Mouse (Mus musculus): ENCODE measurements at regions not wholly inside any gene's neighbourhood (a gene's known extent, or its start where the extent isn't known, plus 50 kb on each side); places are given as distances from the start of the nearest gene placed in this dataset.

- WGBS, result 91% methylated on average over 1 of the region's 1 CpGs
- Histone ChIP-seq H3K4me2 (replicated peaks; ENCODE audit: low read depth, low read length) (no peak overlapping the region), H3K4me3 (ENCODE audit: low read depth, low read length) (no peak overlapping the region), H3K9me3 (ENCODE audit: control insufficient read depth, low read depth, low read length) (no peaks in the 10 kb centered on the region), H3K27me3 (ENCODE audit: control insufficient read depth, insufficient read depth, low read length) (no peaks in the 10 kb centered on the region), H3K36me3 (ENCODE audit: control insufficient read depth, insufficient read depth, low read length) (no peaks in the 10 kb centered on the region), H3K9ac (replicated peaks; ENCODE audit: low read depth, low read length) (no peak overlapping the region), H3K4me1 (ENCODE audit: control insufficient read depth, insufficient read depth, low read length) (no peaks in the 10 kb centered on the region), H3K27ac (ENCODE audit: low read length) (no peak overlapping the region)
- no peak for ATAC-seq (ENCODE audit: insufficient number of reproducible peaks, insufficient read depth, low FRiP score, low read depth)
These were observed 229.2 kb downstream of the Pdcd6ip start for GRCm38 (mm10) chr9:113478761-113479265.

- ATAC-seq (ENCODE audit: insufficient number of reproducible peaks, insufficient read depth, low FRiP score, low read depth), result no peak
- Histone ChIP-seq H3K9ac (replicated peaks; ENCODE audit: low read depth, low read length) (no peak overlapping the region), H3K4me2 (replicated peaks; ENCODE audit: low read depth, low read length) (no peak overlapping the region), H3K4me1 (ENCODE audit: control insufficient read depth, insufficient read depth, low read length) (no peaks in the 10 kb centered on the region), H3K36me3 (ENCODE audit: control insufficient read depth, insufficient read depth, low read length) (no peaks in the 10 kb centered on the region), H3K9me3 (ENCODE audit: control insufficient read depth, low read depth, low read length) (no peaks in the 10 kb centered on the region), H3K27ac (ENCODE audit: low read length) (no peak overlapping the region), H3K27me3 (ENCODE audit: control insufficient read depth, insufficient read depth, low read length) (no peaks in the 10 kb centered on the region), H3K4me3 (ENCODE audit: low read depth, low read length) (no peak overlapping the region)
- 88% methylated on average over 6 of the region's 6 CpGs for WGBS
These were observed 236.3 kb downstream of the Pdcd6ip start for GRCm38 (mm10) chr9:113471781-113472180.

GRCm38 (mm10) chr9:113462888-113463287, 245.2 kb downstream of the Pdcd6ip start:
- Histone ChIP-seq H3K4me2 (replicated peaks; ENCODE audit: low read depth, low read length) (no peak overlapping the region), H3K27me3 (ENCODE audit: control insufficient read depth, insufficient read depth, low read length) (no peaks in the 10 kb centered on the region), H3K4me1 (ENCODE audit: control insufficient read depth, insufficient read depth, low read length) (no peaks in the 10 kb centered on the region), H3K9ac (replicated peaks; ENCODE audit: low read depth, low read length) (no peak overlapping the region), H3K9me3 (ENCODE audit: control insufficient read depth, low read depth, low read length) (no peaks in the 10 kb centered on the region), H3K27ac (ENCODE audit: low read length) (no peak overlapping the region), H3K4me3 (ENCODE audit: low read depth, low read length) (no peak overlapping the region), H3K36me3 (ENCODE audit: control insufficient read depth, insufficient read depth, low read length) (no peaks in the 10 kb centered on the region)
- ATAC-seq (ENCODE audit: insufficient number of reproducible peaks, insufficient read depth, low FRiP score, low read depth), result no peak
- WGBS, result 50% methylated on average over 2 of the region's 2 CpGs

DNA sequence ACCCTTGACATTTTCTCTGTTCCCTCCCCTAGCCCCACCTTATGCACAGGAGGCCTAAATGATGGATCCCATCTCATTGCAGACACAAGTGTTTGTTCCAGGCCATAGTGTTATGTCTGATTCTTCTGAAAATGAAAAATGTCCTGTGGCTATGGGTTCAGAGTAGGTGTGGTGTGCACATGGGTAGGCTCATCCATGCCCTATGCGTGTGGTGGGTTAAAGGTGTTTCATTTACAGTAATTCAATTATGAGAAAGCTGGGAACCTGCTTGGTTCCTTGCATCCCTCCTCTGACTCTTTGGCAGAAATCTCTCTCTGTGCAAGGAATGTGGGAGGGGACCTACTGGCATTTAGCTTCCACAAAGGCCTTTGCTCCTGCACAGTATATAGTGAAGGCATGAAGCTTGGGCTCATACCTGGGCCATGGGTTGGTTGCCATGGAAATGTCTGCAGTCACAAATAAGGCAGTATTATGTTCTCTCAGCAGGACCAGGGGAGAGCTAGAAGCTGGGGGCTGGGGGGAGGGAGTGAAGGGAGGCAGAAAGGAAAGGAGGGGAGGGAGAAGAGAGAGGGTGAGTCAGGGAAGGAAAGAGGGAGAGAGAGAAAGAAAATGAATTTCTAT, 245.7 kb downstream of the Pdcd6ip start:
- no peaks in the 10 kb centered on the region for H3K36me3 ChIP-seq (ENCODE audit: control insufficient read depth, insufficient read depth, low read length)
- no peak overlapping the region for H3K27ac ChIP-seq (ENCODE audit: low read length)
- no peak for ATAC-seq (ENCODE audit: insufficient number of reproducible peaks, insufficient read depth, low FRiP score, low read depth)
- H3K27me3 ChIP-seq (ENCODE audit: control insufficient read depth, insufficient read depth, low read length), result no peaks in the 10 kb centered on the region
- H3K4me2 ChIP-seq (replicated peaks; ENCODE audit: low read depth, low read length), result no peak overlapping the region
- no peaks in the 10 kb centered on the region for H3K9me3 ChIP-seq (ENCODE audit: control insufficient read depth, low read depth, low read length)
- H3K4me3 ChIP-seq (ENCODE audit: low read depth, low read length), result no peak overlapping the region
- no peaks in the 10 kb centered on the region for H3K4me1 ChIP-seq (ENCODE audit: control insufficient read depth, insufficient read depth, low read length)
- 88% methylated on average over 1 of the region's 1 CpGs for WGBS
- H3K9ac ChIP-seq (replicated peaks; ENCODE audit: low read depth, low read length), result no peak overlapping the region

DNA sequence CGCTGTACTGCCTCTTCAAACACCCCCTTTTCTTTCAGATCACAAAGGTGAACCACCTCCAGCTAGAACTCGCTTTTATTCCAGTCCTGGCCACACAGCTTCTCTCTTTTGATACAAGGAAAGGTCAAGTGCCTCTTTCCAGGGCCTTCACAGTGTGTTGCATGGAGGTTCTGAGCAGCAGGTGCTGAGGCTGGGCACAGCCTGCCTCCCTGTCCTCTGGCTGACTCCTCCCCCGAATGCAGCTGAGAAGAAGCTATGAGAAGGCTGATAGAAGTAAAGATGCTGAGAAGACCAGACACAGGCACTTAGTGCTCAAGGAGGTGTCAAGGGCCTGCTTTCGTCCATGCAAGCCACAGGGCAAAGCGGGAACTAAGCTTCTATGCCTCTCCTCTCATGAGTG, 248.2 kb downstream of the Pdcd6ip start:
- no peak overlapping the region for H3K4me3 ChIP-seq (ENCODE audit: low read depth, low read length)
- no peaks in the 10 kb centered on the region for H3K4me1 ChIP-seq (ENCODE audit: control insufficient read depth, insufficient read depth, low read length)
- ATAC-seq (ENCODE audit: insufficient number of reproducible peaks, insufficient read depth, low FRiP score, low read depth), result no peak
- H3K27ac ChIP-seq (ENCODE audit: low read length), result no peak overlapping the region
- WGBS, result 78% methylated on average over 5 of the region's 5 CpGs
- no peaks in the 10 kb centered on the region for H3K36me3 ChIP-seq (ENCODE audit: control insufficient read depth, insufficient read depth, low read length)
- no peak overlapping the region for H3K4me2 ChIP-seq (replicated peaks; ENCODE audit: low read depth, low read length)
- H3K27me3 ChIP-seq (ENCODE audit: control insufficient read depth, insufficient read depth, low read length), result no peaks in the 10 kb centered on the region
- no peak overlapping the region for H3K9ac ChIP-seq (replicated peaks; ENCODE audit: low read depth, low read length)
- no peaks in the 10 kb centered on the region for H3K9me3 ChIP-seq (ENCODE audit: control insufficient read depth, low read depth, low read length)

GRCm38 (mm10) chr9:113459221-113459620, 248.8 kb downstream of the Pdcd6ip start:
- no peak for ATAC-seq (ENCODE audit: insufficient number of reproducible peaks, insufficient read depth, low FRiP score, low read depth)
- H3K4me2 ChIP-seq (replicated peaks; ENCODE audit: low read depth, low read length), result no peak overlapping the region
- H3K9ac ChIP-seq (replicated peaks; ENCODE audit: low read depth, low read length), result no peak overlapping the region
- H3K9me3 ChIP-seq (ENCODE audit: control insufficient read depth, low read depth, low read length), result no peaks in the 10 kb centered on the region
- no peaks in the 10 kb centered on the region for H3K4me1 ChIP-seq (ENCODE audit: control insufficient read depth, insufficient read depth, low read length)
- 61% methylated on average over 2 of the region's 2 CpGs for WGBS
- no peaks in the 10 kb centered on the region for H3K36me3 ChIP-seq (ENCODE audit: control insufficient read depth, insufficient read depth, low read length)
- no peak overlapping the region for H3K4me3 ChIP-seq (ENCODE audit: low read depth, low read length)
- no peak overlapping the region for H3K27ac ChIP-seq (ENCODE audit: low read length)
- no peaks in the 10 kb centered on the region for H3K27me3 ChIP-seq (ENCODE audit: control insufficient read depth, insufficient read depth, low read length)

DNA sequence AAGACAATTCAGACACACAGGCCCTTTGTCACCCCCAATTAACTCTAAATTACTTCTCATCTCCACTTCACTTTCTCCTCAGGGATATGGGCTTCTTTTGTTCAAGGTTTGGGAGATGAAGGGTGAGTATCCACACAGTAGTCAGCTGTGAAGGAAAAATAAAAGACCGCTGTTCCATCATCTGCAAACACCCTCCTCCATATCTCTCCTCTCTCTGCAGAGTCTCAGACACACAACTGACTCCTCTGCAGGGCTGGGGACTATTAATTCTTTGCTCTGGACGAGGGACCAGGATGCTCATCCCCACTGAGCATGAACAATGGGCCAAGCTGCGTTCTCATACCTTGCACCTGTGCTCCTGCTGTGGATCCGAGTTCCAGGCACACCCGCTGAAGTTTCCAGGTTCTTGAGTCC, 249.3 kb downstream of the Pdcd6ip start:
- Histone ChIP-seq H3K4me3 (ENCODE audit: low read depth, low read length) (no peak overlapping the region), H3K9me3 (ENCODE audit: control insufficient read depth, low read depth, low read length) (no peaks in the 10 kb centered on the region), H3K4me2 (replicated peaks; ENCODE audit: low read depth, low read length) (no peak overlapping the region), H3K36me3 (ENCODE audit: control insufficient read depth, insufficient read depth, low read length) (no peaks in the 10 kb centered on the region), H3K27ac (ENCODE audit: low read length) (no peak overlapping the region), H3K4me1 (ENCODE audit: control insufficient read depth, insufficient read depth, low read length) (no peaks in the 10 kb centered on the region), H3K27me3 (ENCODE audit: control insufficient read depth, insufficient read depth, low read length) (no peaks in the 10 kb centered on the region), H3K9ac (replicated peaks; ENCODE audit: low read depth, low read length) (no peak overlapping the region)
- ATAC-seq (ENCODE audit: insufficient number of reproducible peaks, insufficient read depth, low FRiP score, low read depth), result no peak
- 43% methylated on average over 5 of the region's 5 CpGs for WGBS

DNA sequence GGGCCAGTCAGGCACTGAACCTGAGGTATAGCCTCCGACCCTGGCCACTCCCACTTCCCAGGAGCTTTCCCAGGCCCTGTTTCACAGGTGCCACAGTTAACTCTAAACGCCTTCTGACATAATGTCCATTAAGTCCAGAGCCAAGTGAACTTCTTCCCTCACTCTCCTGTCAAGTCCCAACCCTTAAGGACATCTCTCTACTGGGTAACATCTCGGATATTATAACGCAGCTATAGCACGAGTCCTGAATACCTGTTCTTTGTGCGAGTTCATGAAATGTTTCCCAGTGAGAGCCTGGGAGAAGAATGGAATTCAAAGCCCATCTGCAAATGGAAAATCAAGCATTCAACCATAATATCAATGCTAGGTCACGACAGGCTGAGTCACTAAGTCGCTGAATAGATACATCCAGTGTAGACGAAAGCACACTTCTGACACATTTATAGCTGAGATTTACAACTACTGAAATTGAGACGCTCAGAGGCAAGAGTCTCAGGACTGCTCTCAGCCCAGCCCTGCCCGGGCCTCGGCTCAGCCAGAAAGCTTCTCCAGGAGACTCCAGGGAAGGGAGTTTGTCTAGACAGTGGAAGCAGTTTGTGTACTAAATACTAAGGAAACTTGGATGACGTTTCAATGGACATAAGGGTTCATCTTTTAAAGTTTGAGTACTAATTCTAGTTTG, 250.7 kb downstream of the Pdcd6ip start:
- no peak overlapping the region for H3K4me2 ChIP-seq (replicated peaks; ENCODE audit: low read depth, low read length)
- H3K36me3 ChIP-seq (ENCODE audit: control insufficient read depth, insufficient read depth, low read length), result no peaks in the 10 kb centered on the region
- 79% methylated on average over 13 of the region's 13 CpGs for WGBS
- no peaks in the 10 kb centered on the region for H3K9me3 ChIP-seq (ENCODE audit: control insufficient read depth, low read depth, low read length)
- H3K4me1 ChIP-seq (ENCODE audit: control insufficient read depth, insufficient read depth, low read length), result no peaks in the 10 kb centered on the region
- no peak overlapping the region for H3K9ac ChIP-seq (replicated peaks; ENCODE audit: low read depth, low read length)
- H3K27ac ChIP-seq (ENCODE audit: low read length), result no peak overlapping the region
- ATAC-seq (ENCODE audit: insufficient number of reproducible peaks, insufficient read depth, low FRiP score, low read depth), result no peak
- H3K27me3 ChIP-seq (ENCODE audit: control insufficient read depth, insufficient read depth, low read length), result no peaks in the 10 kb centered on the region
- H3K4me3 ChIP-seq (ENCODE audit: low read depth, low read length), result no peak overlapping the region
